Mouse (Mus musculus) testis, postnatal 10 days (tissue): ENCODE data around the gene Ube2v1.
A peak's percentile ranks its signal among the peaks of the same experiment; 100 is the strongest.
"Not testable (repeated sequence)": the region's sequence is repeated elsewhere in the genome, so short reads cannot be mapped to it uniquely, and the experiment has no call there.

Source experiments
- DNase-seq: peaks from one replicate; pipeline ENCODE4 v3.0.0; 2021; ENCODE audit warnings: low spot score

Gene Ube2v1

DNA sequence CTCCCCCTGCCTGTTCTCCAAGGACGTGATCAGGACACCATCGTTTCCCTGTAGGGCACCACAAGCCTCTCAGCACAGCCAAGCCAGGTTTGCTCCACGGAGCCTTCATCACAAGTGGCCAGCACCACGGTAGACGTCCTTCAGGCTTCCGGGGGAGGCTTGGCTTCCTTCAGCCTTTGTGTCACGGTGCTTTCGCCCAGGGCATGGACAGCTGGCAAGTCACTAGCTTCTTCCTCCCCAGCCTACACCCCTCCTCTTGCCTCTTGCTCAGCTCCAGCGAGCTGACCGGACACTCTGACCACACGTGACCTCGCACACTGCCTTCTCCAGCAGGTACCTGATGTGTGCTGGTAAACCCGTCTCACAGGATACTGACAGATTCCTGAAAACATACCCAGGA lies 9.5 kb downstream of the Ube2v1 start:
- no peak for DNase-seq

DNA sequence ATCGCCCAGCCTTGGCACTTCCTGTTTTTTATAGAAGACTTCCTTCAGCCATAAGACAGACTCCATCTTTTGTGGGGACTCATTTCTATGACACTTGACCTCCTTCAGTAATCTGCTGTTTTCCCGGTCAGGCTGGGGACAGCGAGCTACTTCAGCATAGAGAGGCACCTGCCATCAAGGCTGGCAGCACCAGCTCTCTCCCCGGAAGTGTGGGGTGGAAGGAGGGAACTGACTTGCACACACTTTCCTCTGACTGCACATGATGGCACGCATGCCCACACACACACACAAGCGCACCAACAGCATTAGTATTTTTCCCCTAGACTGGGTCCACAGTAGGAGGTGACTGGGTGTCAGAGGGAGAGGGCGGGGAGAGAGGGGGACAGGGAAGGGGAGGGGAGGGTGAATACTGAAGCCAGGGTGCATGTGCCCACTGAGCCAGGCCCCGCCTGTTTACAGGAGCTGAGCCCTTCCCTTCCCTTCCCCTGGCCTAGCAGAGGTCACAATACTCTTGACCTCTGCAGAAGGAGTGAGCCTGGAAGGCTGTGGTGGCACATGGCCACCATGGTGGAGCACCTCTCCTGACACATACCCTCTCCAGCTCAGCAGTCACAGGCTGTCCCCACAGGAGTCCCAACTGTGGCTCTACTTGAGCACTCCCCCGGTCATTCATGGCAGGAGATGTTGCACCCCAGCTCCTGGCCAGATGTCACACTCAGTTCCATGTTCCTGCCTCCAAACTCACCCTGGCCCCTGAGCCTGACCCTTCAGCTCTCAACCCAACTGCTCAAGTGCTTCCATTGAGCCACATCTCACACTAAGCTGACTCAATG lies 10.4 kb downstream of the Ube2v1 start:
- no peak for DNase-seq

DNA sequence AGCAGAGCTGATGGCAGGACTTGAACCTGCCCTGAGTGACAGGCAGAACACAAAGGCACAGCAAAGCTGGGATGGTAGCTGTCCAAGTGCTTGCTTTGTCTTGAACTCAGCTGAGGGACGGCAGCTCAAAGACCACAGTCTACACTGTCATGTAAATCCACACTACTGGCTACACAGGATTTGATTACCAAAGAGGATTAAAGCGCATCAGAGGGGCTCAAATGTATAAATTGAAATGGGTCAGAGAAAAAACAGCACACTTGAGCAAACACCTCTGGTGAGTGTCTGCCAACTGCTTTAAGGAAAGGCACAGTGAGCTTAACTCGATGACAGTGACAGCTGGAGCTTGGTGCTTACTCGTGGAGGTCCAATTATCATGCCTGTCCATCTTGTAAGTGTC lies 14.4 kb downstream of the Ube2v1 start:
- DNase-seq = no peak

DNA sequence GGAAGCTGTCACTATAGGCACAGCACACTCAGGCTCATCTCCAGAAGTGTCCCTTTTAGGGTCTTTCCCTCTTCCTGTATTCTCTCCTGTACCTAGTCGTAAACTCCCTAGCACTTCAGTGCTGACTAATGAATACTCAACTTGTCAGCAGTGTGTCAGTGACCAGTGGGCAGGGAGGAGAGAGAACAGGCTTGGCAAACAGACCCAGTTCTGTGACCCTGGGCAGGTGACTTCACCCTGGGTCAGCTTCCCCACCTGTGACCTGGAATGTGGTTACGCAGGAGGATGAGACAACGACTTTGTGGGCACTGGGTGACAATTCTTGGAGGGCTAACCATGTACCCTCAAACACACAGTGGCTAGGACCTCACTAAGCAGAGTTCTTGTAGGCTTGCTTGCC lies 14.9 kb downstream of the Ube2v1 start:
- DNase-seq = no peak

DNA sequence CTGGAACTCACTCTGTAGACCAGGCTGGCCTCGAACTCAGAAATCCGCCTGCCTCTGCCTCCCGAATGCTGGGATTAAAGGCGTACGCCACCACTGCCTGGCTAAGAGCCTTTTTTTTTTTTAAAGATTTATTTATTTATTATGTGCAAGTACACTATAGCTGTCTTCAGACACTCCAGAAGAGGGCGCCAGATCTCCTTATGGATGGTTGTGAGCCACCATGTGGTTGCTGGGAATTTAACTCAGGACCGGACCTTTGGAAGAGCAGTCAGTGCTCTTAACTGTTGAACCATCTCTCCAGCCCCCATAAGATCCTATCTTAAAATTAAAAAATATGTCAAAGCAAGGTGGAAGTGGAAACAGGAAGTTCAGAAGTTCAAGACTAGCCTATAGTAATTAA lies 18.6 kb downstream of the Ube2v1 start:
- not testable (repeated sequence) for DNase-seq

DNA sequence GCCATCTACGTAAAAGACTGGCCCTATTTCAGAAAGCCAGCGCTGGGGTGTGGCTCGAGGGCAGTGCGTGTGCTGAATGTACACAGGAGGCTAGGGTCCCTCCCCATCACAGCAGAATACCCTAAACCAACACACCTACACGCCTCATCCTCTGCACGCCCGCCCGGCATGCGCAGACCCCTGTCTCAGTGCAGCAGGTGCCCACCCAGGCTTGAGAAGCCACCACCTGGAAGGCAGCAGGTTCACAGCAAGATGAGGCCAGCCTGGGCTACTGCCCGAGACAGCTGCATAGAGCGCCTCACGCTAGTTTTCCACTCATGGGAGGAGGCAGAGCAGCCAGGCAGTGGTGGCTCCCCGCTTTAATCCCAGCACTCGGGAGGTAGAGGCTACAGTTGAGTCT lies 19.8 kb downstream of the Ube2v1 start:
- DNase-seq = no peak

DNA sequence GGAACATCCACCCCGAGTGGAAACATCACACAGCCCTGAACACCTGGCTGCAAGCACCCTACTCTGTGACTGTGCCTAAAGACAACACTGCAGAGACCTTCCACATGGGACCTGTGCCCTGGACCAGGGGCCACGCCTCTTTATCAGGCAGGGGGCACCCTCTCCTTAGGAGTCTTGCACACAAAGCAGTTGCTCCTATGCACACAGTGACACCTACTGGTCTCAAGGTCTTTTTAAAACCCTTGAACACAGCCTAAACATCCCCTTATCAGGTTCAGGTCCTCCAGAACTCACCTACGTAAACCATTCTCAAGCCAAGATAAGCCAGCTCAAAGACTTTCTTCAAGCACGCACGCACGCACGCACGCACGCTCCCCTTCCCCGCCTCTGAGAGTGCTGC lies 20.6 kb downstream of the Ube2v1 start:
- no peak for DNase-seq

DNA sequence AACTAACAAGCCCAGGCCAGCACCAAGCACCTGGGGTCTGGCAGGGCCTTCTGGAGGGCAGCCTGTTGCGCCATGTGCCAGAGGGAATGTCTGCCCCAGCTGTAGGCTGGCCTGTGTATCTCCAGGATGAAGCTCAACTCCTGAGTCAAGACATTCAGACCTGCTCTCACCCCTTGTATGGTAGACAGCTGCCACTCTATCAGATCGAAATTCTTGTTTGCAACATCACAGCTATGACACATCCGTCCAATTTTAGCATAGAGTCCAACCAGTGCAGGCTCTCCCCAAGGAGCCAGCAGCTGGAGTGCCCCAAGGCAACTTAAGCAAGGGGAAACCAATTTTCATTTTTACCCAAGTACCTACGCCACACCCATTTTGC lies 25.2 kb downstream of the Ube2v1 start:
- no peak for DNase-seq

DNA sequence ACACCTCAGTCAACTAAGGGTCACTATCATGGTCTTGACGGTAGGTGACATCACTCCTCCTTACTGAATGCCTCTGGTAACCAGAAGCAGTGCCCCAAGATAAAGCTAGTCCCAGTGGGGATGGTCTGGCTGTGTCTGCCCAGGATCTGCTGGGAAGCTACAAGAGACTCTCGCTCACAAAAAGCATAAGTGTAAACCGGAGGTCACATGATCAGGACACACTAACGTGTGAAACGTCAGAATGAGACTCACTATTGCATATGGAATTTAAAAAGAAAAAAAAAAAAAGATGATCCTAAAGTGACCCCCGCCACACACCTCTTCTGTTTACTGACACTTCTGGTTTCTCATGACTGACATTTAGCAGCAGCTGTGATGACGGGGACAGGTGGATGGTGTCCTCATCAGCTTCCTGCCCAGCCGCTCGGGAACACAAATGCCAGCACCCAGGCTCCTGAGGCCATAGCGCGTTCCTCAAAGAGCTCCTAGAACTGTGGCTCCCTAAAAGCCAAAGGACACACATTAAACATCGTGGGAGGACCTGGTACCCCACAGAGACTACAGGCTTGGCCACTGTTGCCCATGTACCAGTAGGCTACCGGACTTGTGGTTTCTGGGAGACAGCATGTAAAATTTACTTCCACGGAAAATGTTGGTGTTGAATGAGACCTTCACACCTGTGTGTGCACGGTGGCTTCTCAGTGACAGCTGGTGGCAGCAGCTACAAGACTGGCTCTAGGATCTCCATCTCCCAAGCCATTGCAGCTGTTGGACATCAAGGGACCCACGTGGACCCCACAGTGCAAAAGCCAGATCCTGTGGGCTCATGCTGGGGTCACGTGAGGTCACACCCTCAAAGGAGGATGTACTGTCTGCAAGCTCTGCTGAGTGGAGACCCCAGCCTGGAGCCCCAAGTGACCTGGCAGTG lies 25.8 kb downstream of the Ube2v1 start:
- DNase-seq = no peak

DNA sequence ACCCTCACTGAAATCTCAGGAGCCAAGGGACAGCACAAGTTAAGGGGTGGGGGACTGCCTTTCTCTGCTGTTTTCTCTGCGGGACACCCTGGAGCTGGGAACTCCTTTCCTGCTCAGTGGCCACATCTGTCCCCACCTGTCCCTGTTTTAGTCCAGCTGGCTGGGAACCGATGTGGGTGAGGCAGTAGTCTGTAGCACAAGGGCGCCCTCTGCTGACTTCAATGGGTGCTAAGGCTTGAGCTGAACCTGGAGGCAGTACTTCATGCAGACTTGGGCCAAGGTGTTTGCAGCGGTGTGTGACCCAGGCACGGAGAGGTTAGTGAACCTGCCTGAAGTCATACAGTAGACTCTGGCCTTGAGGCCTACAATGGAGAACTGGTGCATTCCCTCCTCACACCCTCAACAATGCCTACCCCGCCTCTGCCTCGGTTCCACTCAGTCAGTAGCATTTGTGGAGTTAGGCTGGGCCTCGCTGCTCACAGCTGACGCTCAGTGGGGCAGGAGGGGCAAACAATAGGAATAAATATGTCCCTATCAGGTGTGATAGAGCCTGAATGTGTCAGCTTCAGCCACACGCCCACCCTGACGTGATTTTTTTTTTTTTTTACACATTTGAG lies 26.6 kb downstream of the Ube2v1 start:
- DNase-seq = peak; percentile 95

DNA sequence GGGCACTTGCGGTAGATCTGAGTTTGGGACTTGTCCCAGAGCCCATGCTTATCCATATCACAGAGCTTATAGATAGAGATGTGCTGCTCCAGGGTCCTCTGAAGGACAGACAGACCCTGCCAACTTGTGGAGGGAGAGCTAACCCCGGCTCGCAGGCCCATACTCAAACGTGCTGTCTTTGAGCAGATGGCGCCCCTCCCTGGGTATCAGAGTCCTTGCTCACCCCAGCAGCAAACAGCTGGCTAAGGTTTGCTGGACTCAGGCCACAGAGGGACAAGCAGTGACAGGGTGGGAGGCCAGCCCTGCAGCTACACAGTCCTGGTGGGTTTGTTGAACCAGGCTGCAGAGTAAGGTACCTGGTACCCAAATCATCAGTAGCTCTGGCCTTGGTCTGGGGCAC lies 28.9 kb downstream of the Ube2v1 start:
- peak; percentile 69 for DNase-seq

DNA sequence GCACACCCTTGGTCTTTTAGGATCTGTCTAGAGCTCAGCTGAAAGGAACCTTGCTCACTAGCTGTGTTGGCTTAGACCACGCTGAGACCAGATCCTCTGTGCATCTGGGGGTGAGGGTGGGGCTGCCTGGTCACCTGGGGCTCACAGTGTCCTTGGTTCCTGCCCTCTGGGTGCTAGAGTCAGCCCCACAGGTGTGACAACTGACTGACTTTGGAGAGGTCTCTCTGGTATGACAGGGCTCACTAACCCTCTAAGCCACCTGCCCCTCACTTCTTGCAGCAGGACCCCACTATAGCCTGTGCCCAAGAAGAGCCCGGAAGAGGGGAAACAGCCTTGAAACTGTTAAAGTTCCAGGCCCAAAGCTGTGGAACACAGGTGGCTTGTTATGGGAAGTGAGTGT lies 29.5 kb downstream of the Ube2v1 start:
- DNase-seq = no peak

DNA sequence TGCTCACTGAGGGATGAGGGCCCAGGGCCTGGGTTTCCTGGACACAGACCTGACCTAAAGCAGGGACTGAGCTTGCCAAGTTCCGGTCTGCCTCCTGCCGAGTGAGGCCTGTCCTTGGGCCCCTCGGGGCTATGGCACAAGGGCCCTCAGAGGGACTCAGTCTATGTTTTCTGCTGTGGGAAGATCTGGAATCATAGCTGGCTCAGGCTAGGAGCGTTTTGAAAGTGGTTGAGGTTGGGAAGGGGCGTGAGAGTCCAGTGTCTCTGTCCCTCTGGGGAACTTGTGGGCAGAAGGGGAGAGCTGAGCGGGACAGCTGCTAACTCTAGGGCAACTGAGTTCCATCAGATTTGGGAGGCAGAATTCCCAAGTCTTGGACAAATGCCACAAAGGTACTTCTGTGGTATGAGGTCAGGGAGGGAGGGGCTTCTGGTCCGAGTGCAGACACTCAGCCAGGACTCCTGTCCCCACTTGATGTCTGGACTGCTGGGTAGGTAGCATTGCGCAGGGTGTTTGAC lies 31.4 kb downstream of the Ube2v1 start:
- DNase-seq = no peak

DNA sequence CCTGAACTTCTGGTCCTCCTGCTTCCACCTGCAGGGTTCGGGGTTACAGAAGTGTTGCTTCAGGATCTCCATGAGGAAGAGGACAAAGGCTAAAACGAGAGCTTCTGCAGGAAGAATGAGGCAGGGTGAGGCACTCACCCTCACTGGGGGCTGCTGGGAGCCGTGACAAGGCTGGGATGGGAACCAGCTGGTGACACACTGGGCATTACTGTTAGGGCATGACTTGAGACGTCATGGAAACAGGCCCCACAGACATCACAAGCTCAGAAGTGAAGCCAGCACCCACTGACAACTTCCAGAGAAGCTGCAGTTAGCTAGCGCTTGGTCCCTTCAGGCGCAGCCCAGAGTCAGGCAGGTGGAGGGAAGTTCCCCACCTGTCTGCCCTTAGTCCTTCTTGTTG lies 32.0 kb downstream of the Ube2v1 start:
- DNase-seq = no peak

DNA sequence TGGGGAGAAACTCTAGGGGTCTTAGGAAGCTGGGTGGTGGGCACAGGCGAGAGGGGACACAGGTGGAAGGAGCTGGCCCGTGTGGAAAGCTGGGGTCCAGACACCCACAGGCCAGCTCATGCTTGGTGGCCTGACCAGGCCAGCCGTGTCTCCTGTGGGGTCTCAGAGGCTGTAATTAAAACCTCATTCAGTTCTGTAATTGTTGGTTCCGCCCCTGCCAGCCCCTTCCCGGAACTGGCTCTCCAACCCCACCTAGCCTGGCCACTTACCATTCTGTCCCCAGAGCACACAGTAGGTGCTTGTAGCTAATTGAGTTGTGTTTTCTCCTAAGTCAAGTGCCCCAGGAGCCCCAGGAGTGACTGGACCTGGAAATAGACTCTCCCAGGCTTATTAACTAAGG lies 32.7 kb downstream of the Ube2v1 start:
- no peak for DNase-seq

DNA sequence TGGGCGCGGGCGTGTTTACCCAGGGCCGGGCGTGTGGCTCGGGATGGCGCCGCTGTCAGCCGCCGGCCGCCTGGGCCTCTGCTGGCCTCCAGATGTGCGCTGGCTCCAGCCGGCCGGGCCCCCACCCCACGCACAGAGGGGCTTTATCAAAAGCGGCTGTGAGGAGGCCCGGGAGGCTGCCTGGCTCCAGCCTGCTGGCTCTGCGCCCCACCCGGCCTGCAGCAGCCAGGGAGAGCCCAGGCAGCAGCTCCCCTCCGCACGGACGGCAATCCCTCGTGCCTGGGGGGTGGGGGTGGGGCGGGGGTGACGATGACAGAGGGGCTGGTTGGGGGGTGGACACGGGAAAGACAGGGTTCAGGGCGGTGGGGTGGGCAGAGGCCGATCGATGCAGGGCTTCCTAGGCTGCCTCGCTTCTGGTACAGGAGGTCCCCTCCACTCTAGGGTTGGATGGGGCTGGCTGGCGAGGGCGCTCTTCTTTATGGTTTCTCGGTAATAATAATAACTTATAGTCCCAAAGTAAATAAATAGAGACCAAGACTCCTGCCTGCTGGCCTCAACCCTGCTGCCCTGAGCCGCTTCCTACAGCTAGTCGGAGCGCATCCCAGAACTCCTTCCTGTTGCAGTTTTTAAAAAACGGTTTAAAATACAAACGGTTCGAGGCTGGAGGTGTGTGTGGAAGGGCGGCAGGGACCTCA lies 34.3 kb downstream of the Ube2v1 start:
- DNase-seq = peak; percentile 78

DNA sequence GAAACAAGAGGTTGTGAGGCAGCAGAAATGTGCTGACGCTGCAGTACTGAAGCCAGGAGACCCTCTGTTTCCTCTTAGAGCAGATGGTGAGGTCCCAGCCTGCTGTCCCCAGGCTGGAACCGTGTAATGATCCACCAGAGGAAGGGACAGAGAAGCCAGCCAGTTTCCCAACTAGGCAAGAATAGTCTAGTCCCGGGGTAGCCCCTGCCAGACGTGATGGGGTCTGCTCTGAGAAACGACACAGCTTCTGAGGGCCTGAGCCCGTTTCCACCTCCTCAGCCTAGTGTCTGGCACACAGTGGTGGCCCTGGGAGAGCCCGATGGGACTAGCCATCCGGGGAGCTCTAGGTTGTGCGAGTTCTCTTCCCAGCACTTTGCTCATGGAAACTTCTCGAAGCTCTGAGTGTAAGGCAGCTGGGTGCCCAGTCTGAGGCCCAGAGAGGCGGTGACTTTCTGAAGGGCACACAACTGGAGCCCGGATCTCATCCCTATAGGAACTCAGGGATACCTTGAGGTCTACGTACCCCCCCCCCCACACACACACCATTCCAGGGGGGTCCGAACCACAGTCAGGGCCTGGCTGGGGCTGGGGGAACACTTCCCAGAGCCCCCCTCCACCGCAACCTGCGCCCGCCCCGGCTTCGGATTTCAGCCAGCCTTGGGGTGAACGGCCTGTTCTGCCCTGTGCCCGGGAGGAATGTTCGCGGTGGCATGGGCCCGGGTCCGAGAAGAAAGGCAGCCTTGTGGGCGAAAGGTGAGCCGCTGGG lies 35.0 kb downstream of the Ube2v1 start:
- no peak for DNase-seq

DNA sequence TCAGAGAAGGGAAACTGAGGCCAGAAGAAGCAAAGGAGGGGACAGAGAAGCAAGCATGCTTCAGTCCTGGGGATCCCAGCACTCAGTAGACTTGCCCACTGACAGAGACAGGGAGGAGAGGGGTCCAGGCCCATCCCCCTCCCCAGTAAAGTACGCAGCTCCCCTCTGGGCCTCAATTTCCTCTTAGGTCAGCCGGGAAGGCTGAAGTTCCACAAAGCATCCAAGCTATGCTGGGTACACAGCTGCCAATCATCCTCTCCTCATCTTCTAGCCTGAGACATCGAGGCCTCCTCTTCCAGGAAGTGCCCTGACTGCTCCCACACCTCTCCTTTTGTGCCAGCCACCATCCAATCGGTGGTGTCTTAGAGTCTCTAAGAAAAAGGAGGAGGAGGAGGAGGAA lies 35.6 kb downstream of the Ube2v1 start:
- DNase-seq = no peak

DNA sequence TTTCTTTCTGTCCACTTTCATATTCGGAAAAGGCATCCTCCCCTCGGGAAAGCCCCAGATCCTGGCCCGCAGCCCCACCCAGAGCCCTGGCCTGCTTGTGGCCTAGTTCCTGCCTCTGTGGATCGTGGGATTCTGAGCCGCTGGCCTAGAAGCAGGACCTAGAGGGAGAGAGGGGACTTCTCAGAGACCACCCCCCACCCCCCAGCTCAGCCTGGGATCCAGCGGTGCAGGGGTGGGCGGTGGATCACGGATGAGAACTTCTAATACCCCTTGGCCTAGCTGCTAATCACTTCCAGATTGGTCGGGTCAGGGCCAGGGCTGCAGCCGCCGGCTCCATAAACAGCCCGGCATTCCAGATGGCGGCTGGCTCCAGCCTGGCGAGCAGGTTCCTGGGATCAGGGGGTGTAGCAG lies 36.1 kb downstream of the Ube2v1 start:
- DNase-seq = peak; percentile 62

DNA sequence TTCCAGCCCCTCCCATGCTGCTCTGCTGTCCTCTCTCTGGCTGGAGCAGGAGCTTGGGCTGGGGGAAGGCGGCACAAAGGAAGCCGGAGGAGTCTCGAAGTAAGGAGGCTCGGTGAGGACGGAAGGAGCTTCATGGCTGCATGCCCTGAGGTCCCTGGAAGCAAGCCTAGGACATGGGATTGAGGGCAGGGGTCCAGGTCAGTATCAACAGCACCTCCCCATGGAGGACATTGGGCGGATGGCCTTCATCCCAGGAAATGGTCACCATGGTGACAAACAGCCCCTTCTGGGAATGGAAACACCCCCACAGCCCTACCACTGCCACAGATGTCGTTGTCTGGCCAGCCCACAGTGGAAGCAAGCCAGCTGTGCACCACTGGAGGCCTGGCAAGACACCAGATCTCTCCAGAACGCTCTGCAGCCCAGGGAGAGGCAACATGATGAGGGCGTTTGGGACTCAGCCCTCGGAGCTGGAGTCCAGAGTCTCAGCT lies 37.4 kb downstream of the Ube2v1 start:
- peak; percentile 90 for DNase-seq
